Mouse (Mus musculus) heart, embryonic 11.5 days (tissue): ENCODE results near the gene Prkcg. TPM values are rescaled to one million over a fixed set of nuclear protein-coding genes. Genes with fewer than 3 reads are reported as not detected.
"Not testable (repeated sequence)": the region's sequence is repeated elsewhere in the genome, so short reads cannot be mapped to it uniquely, and the experiment has no call there.

Experiments used
- ATAC-seq: fragments of 200-750 bp; cut with Nextera tagmentation; replicated peaks from 2 replicates; pipeline ENCODE4 v1.8.0; 2017; ENCODE audit warnings: moderate library complexity; ENCODE audit not compliant: insufficient number of reproducible peaks, low FRiP score, low TSS enrichment
- H3K27ac ChIP-seq: fragments of 300-500 bp; sonication (generic); 2 replicates; pipeline ENCODE4 v1.5.1; 2014; ENCODE audit warnings: mild to moderate bottlenecking, low read depth, low read length
- H3K27me3 ChIP-seq: fragments of 300-500 bp; sonication (generic); 2 replicates; pipeline ENCODE4 v1.6.1; 2014; ENCODE audit warnings: mild to moderate bottlenecking, low read length, mixed read lengths; ENCODE audit not compliant: control insufficient read depth, insufficient read depth
- H3K36me3 ChIP-seq: fragments of 300-500 bp; sonication (generic); 2 replicates; pipeline ENCODE4 v1.6.1; 2014; ENCODE audit warnings: mild to moderate bottlenecking, low read length, moderate library complexity, mixed read lengths; ENCODE audit not compliant: control insufficient read depth, insufficient read depth
- H3K4me1 ChIP-seq: fragments of 300-500 bp; sonication (generic); 2 replicates; pipeline ENCODE4 v1.6.1; 2014; ENCODE audit warnings: low read length; ENCODE audit not compliant: control insufficient read depth, insufficient read depth
- H3K4me2 ChIP-seq: fragments of 300-500 bp; sonication (generic); 2 replicates; pipeline ENCODE4 v1.6.1; 2014; ENCODE audit warnings: mild to moderate bottlenecking, moderate library complexity
- H3K4me3 ChIP-seq: fragments of 300-500 bp; sonication (generic); 2 replicates; pipeline ENCODE4 v1.5.1; 2014; ENCODE audit warnings: low read depth, low read length
- H3K9ac ChIP-seq: fragments of 300-500 bp; sonication (generic); 2 replicates; pipeline ENCODE4 v1.6.1; 2014; ENCODE audit warnings: mild to moderate bottlenecking, low read depth, low read length, moderate library complexity
- H3K9me3 ChIP-seq: fragments of 300-500 bp; sonication (generic); replicated peaks from 2 replicates; pipeline ENCODE4 v1.6.1; 2016; ENCODE audit warnings: low read length; ENCODE audit not compliant: control insufficient read depth
- WGBS: fragments of 180-500 bp; shearing (Covaris S2); extraction: QIAGEN DNeasy Blood & Tissue Kit; methylation state at CpG from one replicate; pipeline ENCODE4 v1.1.7; 2014; ENCODE audit not compliant: insufficient replicate concordance; 5-methylcytosine and 5-hydroxymethylcytosine counted together
- polyA plus RNA-seq: library from polyadenylated mRNA; unstranded; fragments of >200 nt; fragmentation: Nextera tagmentation; extraction: Ambion mirVana; gene quantifications from 2 replicates; pipeline ENCODE4 v1.2.1, GENCODE M21; 2014

Gene Prkcg
- polyA plus RNA-seq, 1 experiment from 2014 or later: 0.14 TPM

- Histone ChIP-seq H3K9ac (no peak overlapping the region), H3K36me3 (no peaks in the 10 kb centered on the region), H3K4me3 (no peak overlapping the region), H3K27ac (no peak overlapping the region), H3K4me2 (no peak overlapping the region), H3K9me3 (no peaks in the 10 kb centered on the region), H3K4me1 (no peaks in the 10 kb centered on the region), H3K27me3 (no peaks in the 10 kb centered on the region)
- ATAC-seq: no peak
- WGBS: 55% methylated on average over 8 of the region's 8 CpGs
Observed at GRCm38 (mm10) chr7:3267888-3268287, 21.1 kb upstream of the Prkcg start.

GRCm38 (mm10) chr7:3268291-3268690, 20.7 kb upstream of the Prkcg start:
- H3K27me3 ChIP-seq: no peaks in the 10 kb centered on the region
- 39% methylated on average over 3 of the region's 3 CpGs for WGBS
- no peak overlapping the region for H3K4me3 ChIP-seq

GRCm38 (mm10) chr7:3272206-3272605, 16.8 kb upstream of the Prkcg start:
- no peak overlapping the region for H3K4me2 ChIP-seq
- no peak overlapping the region for H3K27ac ChIP-seq
- H3K4me3 ChIP-seq: no peak overlapping the region
- no peak overlapping the region for H3K9ac ChIP-seq
- H3K27me3 ChIP-seq: no peaks in the 10 kb centered on the region
- ATAC-seq: no peak
- no peaks in the 10 kb centered on the region for H3K9me3 ChIP-seq
- WGBS: 81% methylated on average over 9 of the region's 9 CpGs
- no peaks in the 10 kb centered on the region for H3K36me3 ChIP-seq
- H3K4me1 ChIP-seq: no peaks in the 10 kb centered on the region

More at GRCm38 (mm10) chr7:3268291-3268690, 20.7 kb upstream of the Prkcg start:
- Histone ChIP-seq H3K9ac (no peak overlapping the region), H3K9me3 (no peaks in the 10 kb centered on the region), H3K36me3 (no peaks in the 10 kb centered on the region), H3K4me2 (no peak overlapping the region), H3K4me1 (no peaks in the 10 kb centered on the region), H3K27ac (no peak overlapping the region)
- ATAC-seq: no peak

GRCm38 (mm10) chr7:3275455-3276170, 13.4 kb upstream of the Prkcg start:
- ATAC-seq: 0 out of 2 replicates have a peak, but pooled peaks have one; percentile 52
- 43% methylated on average over 6 of the region's 6 CpGs for WGBS
- Histone ChIP-seq H3K9me3 (no peaks in the 10 kb centered on the region), H3K36me3 (no peaks in the 10 kb centered on the region), H3K27me3 (no peaks in the 10 kb centered on the region), H3K9ac (no peak overlapping the region), H3K4me3 (no peak overlapping the region), H3K27ac (peak overlapping the region; percentile 83), H3K4me2 (no peak overlapping the region), H3K4me1 (0 out of 2 replicates have a peak, but pooled peaks cover 2% of the 10 kb centered on the region)

- not testable (repeated sequence) for ATAC-seq, H3K9ac ChIP-seq
- 67% methylated on average over 4 of the region's 4 CpGs for WGBS
Observed at GRCm38 (mm10) chr7:3276781-3277180, 12.2 kb upstream of the Prkcg start.

GRCm38 (mm10) chr7:3280080-3280653, 8.8 kb upstream of the Prkcg start:
- no peak overlapping the region for H3K4me3 ChIP-seq
- H3K4me1 ChIP-seq: 0 out of 2 replicates have a peak, but pooled peaks cover 4% of the 10 kb centered on the region
- no peaks in the 10 kb centered on the region for H3K36me3 ChIP-seq
- H3K9ac ChIP-seq: no peak overlapping the region
- no peaks in the 10 kb centered on the region for H3K9me3 ChIP-seq
- no peak overlapping the region for H3K4me2 ChIP-seq
- ATAC-seq: no peak
- WGBS: 67% methylated on average over 5 of the region's 5 CpGs
- peak overlapping the region; percentile 50; the same call in 1 of the 2 replicates for H3K27ac ChIP-seq
- H3K27me3 ChIP-seq: no peaks in the 10 kb centered on the region

More at GRCm38 (mm10) chr7:3276781-3277180, 12.2 kb upstream of the Prkcg start:
- not testable (repeated sequence) for H3K36me3 ChIP-seq, H3K4me3 ChIP-seq, H3K4me2 ChIP-seq, H3K4me1 ChIP-seq, H3K27ac ChIP-seq, H3K9me3 ChIP-seq, H3K27me3 ChIP-seq

- Histone ChIP-seq H3K36me3 (no peaks in the 10 kb centered on the region), H3K27me3 (no peaks in the 10 kb centered on the region), H3K9ac (no peak overlapping the region), H3K4me2 (no peak overlapping the region; the same call in 1 of the 2 replicates), H3K4me1 (0 out of 2 replicates have a peak, but pooled peaks cover 4% of the 10 kb centered on the region), H3K9me3 (no peaks in the 10 kb centered on the region), H3K27ac (peak overlapping the region; percentile 72), H3K4me3 (no peak overlapping the region)
- peak; percentile 64 for ATAC-seq
- 26% methylated on average over 8 of the region's 8 CpGs for WGBS
Observed at GRCm38 (mm10) chr7:3280654-3281153, 8.3 kb upstream of the Prkcg start.

- H3K36me3 ChIP-seq: no peaks in the 10 kb centered on the region
- no peak for ATAC-seq
- H3K4me3 ChIP-seq: no peak overlapping the region
- H3K4me2 ChIP-seq: no peak overlapping the region
- H3K27me3 ChIP-seq: no peaks in the 10 kb centered on the region
- WGBS: 77% methylated on average over 6 of the region's 6 CpGs
- no peak overlapping the region for H3K9ac ChIP-seq
- H3K9me3 ChIP-seq: no peaks in the 10 kb centered on the region
- H3K4me1 ChIP-seq: 0 out of 2 replicates have a peak, but pooled peaks cover 4% of the 10 kb centered on the region
- no peak overlapping the region for H3K27ac ChIP-seq
Observed at GRCm38 (mm10) chr7:3281741-3282140, 7.2 kb upstream of the Prkcg start.
